Mouse (Mus musculus) limb, embryonic 11.5 days (tissue): ENCODE measurements around the gene Esrrb. TPM values are rescaled to one million over a fixed set of nuclear protein-coding genes. Genes with fewer than 3 reads are reported as not detected.

Experiments used
- ATAC-seq: fragments of 200-750 bp; cut with Nextera tagmentation; 2 replicates; pipeline ENCODE4 v1.8.0; 2017; ENCODE audit warnings: low read depth; ENCODE audit not compliant: insufficient number of reproducible peaks, low FRiP score, low TSS enrichment
- DNase-seq: peaks from one replicate; pipeline ENCODE4 v3.0.0-alpha.2; 2015; ENCODE audit warnings: low spot score
- H3K27ac ChIP-seq: fragments of 300-500 bp; sonication (generic); replicated peaks from 2 replicates; pipeline ENCODE4 v1.5.1; 2014; ENCODE audit warnings: low read depth, mild to moderate bottlenecking, low read length
- H3K27me3 ChIP-seq: fragments of 300-500 bp; sonication (generic); 2 replicates; pipeline ENCODE4 v1.6.1; 2014; ENCODE audit warnings: mild to moderate bottlenecking, low read length, mixed read lengths; ENCODE audit not compliant: control insufficient read depth, insufficient read depth
- H3K36me3 ChIP-seq: fragments of 300-500 bp; sonication (generic); 2 replicates; pipeline ENCODE4 v1.6.1; 2014; ENCODE audit warnings: mild to moderate bottlenecking, low read length, moderate library complexity, mixed read lengths; ENCODE audit not compliant: control insufficient read depth, insufficient read depth
- H3K4me1 ChIP-seq: fragments of 300-500 bp; sonication (generic); 2 replicates; pipeline ENCODE4 v1.6.1; 2014; ENCODE audit warnings: low read length, mixed read lengths; ENCODE audit not compliant: control insufficient read depth, insufficient read depth
- H3K4me2 ChIP-seq: fragments of 300-500 bp; sonication (generic); 2 replicates; pipeline ENCODE4 v1.6.1; 2014; ENCODE audit warnings: low read depth, mild to moderate bottlenecking, moderate library complexity; ENCODE audit not compliant: severe bottlenecking
- H3K4me3 ChIP-seq: fragments of 300-500 bp; sonication (generic); 2 replicates; pipeline ENCODE4 v1.5.1; 2014; ENCODE audit warnings: low read depth, low read length
- H3K9ac ChIP-seq: fragments of 300-500 bp; sonication (generic); 2 replicates; pipeline ENCODE4 v1.6.1; 2014; ENCODE audit warnings: mild to moderate bottlenecking, low read length
- H3K9me3 ChIP-seq: fragments of 300-500 bp; sonication (generic); 2 replicates; pipeline ENCODE4 v1.6.1; 2016; ENCODE audit warnings: low read length; ENCODE audit not compliant: control insufficient read depth
- WGBS: fragments of 180-500 bp; shearing (Covaris S2); extraction: QIAGEN DNeasy Blood & Tissue Kit; methylation state at CpG from one replicate; pipeline ENCODE4 v1.1.7; 2014; 5-methylcytosine and 5-hydroxymethylcytosine counted together
- polyA plus RNA-seq: library from polyadenylated mRNA; unstranded; fragments of >200 nt; fragmentation: Nextera tagmentation; extraction: Ambion mirVana; gene quantifications from 2 replicates; pipeline ENCODE4 v1.2.1, GENCODE M21; 2014

Gene Esrrb
- polyA plus RNA-seq, 1 experiment from 2014 or later, result 0.08 TPM

DNA sequence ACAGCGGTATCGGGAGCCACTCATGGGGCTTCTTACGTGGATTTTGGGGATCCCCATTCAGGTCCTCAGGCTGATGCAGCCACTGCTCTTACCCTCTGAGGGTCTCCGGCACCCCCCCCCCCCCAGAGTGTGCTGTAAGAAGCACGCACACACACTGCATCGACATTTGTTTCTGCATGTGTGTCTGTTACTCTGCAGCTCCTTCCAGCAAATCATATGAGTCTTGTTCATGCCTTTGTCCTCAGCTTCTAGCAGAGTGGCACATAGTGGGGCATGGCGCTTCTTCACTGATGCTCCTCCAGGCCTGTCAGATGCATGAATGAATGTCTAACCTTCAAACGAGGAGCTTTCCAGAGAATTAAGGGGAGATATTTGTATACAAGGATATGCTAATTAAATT lies 11.4 kb upstream of the Esrrb start:
- no peaks in the 10 kb centered on the region for H3K27me3 ChIP-seq
- no peak overlapping the region for H3K27ac ChIP-seq
- DNase-seq, result no peak
- no peaks in the 10 kb centered on the region for H3K36me3 ChIP-seq
- H3K4me1 ChIP-seq, result no peaks in the 10 kb centered on the region
- no peaks in the 10 kb centered on the region for H3K9me3 ChIP-seq
- no peak for ATAC-seq
- H3K9ac ChIP-seq, result no peak overlapping the region
- H3K4me2 ChIP-seq, result no peak overlapping the region
- H3K4me3 ChIP-seq, result no peak overlapping the region
- 73% methylated on average over 8 of the region's 8 CpGs for whole genome bisulfite sequencing

DNA sequence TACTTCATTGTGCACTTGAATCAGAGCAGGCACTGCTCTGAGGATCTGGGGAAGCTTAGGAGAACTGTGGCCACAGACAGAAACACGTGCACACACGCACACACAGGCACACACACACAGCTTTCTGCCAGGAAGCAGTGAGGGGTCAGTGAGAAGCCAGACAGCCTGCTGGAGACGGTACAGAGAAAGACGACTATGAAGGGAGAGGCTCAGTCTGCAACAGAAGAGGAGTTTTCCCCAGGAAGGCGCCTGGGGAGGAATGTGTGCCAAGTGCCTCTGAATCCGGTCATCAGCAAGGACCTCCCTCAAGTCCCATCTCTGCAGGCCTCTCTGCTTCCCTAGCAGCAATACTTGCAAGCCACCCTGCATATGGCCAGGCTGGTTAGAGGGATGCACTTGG lies 1.5 kb upstream of the Esrrb start:
- Histone ChIP-seq H3K9me3 (no peaks in the 10 kb centered on the region), H3K4me2 (no peak overlapping the region), H3K36me3 (no peaks in the 10 kb centered on the region), H3K4me1 (peaks cover 16% of the 10 kb centered on the region), H3K27ac (no peak overlapping the region), H3K9ac (no peak overlapping the region), H3K4me3 (no peak overlapping the region), H3K27me3 (no peaks in the 10 kb centered on the region; the same call in 1 of the 2 replicates)
- DNase-seq (no peak), ATAC-seq (no peak)
- WGBS, result 65% methylated on average over 6 of the region's 6 CpGs

- Histone ChIP-seq H3K36me3 (no peaks in the 10 kb centered on the region), H3K9ac (no peak overlapping the region), H3K9me3 (no peaks in the 10 kb centered on the region), H3K27me3 (no peaks in the 10 kb centered on the region; the same call in 1 of the 2 replicates), H3K4me3 (no peak overlapping the region), H3K27ac (no peak overlapping the region), H3K4me1 (peaks cover 17% of the 10 kb centered on the region), H3K4me2 (no peak overlapping the region)
- ATAC-seq, result no peak
- no peak for DNase-seq
- 83% methylated on average over 8 of the region's 8 CpGs for WGBS
Observed at GRCm38 (mm10) chr12:86359873-86360272, 1.0 kb upstream of the Esrrb start.

GRCm38 (mm10) chr12:86364285-86364684 lies 3.4 kb downstream of the Esrrb start:
- peaks cover 23% of the 10 kb centered on the region for H3K4me1 ChIP-seq
- H3K9ac ChIP-seq, result no peak overlapping the region
- H3K36me3 ChIP-seq, result no peaks in the 10 kb centered on the region
- WGBS, result 13% methylated on average over 5 of the region's 5 CpGs
- no peak overlapping the region for H3K27ac ChIP-seq
- no peak for ATAC-seq
- no peaks in the 10 kb centered on the region for H3K9me3 ChIP-seq
- no peak for DNase-seq
- H3K4me2 ChIP-seq, result no peak overlapping the region
- no peak overlapping the region for H3K4me3 ChIP-seq
- peaks cover 5% of the 10 kb centered on the region; the same call in 1 of the 2 replicates for H3K27me3 ChIP-seq

- ATAC-seq (no peak), DNase-seq (no peak)
- no peaks in the 10 kb centered on the region for H3K9me3 ChIP-seq
- H3K36me3 ChIP-seq, result no peaks in the 10 kb centered on the region
- peaks cover 5% of the 10 kb centered on the region; the same call in 1 of the 2 replicates for H3K27me3 ChIP-seq
- no peak overlapping the region for H3K4me3 ChIP-seq
- no peak overlapping the region for H3K27ac ChIP-seq
- 7% methylated on average over 5 of the region's 5 CpGs for whole genome bisulfite sequencing
- no peak overlapping the region for H3K9ac ChIP-seq
- H3K4me1 ChIP-seq, result peaks cover 21% of the 10 kb centered on the region
- H3K4me2 ChIP-seq, result no peak overlapping the region
Observed at GRCm38 (mm10) chr12:86364756-86365155, 3.8 kb downstream of the Esrrb start.

DNA sequence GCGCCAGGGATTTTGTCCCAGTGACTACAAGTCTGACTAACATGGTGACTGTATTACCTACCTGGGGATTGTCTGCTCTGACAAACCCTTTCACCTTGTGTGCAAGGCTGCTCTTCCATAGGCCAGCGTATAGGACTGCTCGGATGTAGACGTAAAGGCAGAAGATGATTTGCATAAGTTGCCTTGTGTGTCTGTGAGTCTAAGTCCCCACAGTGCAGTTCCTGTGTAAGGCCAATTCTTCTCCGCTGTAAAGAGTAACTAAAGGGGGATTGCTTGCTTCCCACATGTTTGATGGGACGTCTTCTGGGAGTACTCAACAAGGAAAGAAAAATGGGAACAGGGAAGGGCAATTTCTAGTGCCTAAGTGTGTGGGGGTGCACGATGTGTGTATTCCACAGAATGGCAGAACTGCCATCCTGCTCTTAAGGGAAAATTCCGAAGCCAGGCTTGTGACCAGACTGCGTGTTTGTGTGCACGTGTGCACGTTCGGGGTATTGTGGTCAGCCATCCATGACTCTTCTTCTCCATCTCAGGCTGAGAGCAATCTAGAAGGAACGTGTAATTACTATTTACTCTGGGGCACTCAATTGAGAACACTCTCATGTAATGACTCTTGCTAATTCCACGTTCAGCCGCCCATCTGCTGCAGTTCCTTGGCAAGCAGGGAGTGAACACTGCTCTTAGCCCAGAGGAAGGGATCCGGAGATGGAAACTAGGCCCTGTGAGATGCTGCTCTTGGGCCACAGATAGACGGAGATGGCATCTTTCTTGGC lies 9.9 kb downstream of the Esrrb start:
- Histone ChIP-seq H3K36me3 (no peaks in the 10 kb centered on the region), H3K27ac (no peak overlapping the region), H3K9ac (no peak overlapping the region), H3K4me2 (no peak overlapping the region), H3K9me3 (no peaks in the 10 kb centered on the region), H3K4me3 (no peak overlapping the region), H3K4me1 (no peaks in the 10 kb centered on the region), H3K27me3 (0 out of 2 replicates have a peak, but pooled peaks cover 5% of the 10 kb centered on the region)
- DNase-seq, result no peak
- WGBS, result 84% methylated on average over 17 of the region's 17 CpGs
- no peak for ATAC-seq

DNA sequence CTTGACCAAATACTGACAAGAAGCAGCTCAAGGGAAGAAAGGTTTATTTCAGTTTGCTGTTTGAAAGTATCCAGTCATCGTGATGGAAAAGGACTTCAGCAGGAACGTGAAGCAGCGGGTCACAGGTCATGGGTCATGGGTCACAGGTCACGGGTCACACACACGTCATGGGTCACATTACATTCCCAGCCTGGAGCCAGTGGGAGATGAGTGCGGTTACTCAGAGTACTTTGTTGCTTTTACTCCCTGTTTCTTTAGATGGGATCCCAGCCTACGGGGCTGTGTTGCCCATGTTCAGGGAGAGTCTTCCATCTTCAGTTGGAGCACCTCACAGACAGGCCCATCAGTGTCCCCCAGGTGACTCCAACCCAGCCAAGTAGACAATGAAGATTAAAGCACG lies 13.4 kb downstream of the Esrrb start:
- WGBS, result 65% methylated on average over 8 of the region's 8 CpGs
- 0 out of 2 replicates have a peak, but pooled peaks cover 2% of the 10 kb centered on the region for H3K4me1 ChIP-seq
- no peaks in the 10 kb centered on the region for H3K9me3 ChIP-seq
- H3K36me3 ChIP-seq, result no peaks in the 10 kb centered on the region
- H3K9ac ChIP-seq, result no peak overlapping the region
- ATAC-seq (no peak), DNase-seq (no peak)
- H3K27ac ChIP-seq, result no peak overlapping the region
- no peaks in the 10 kb centered on the region for H3K27me3 ChIP-seq
- H3K4me2 ChIP-seq, result no peak overlapping the region
- no peak overlapping the region for H3K4me3 ChIP-seq

DNA sequence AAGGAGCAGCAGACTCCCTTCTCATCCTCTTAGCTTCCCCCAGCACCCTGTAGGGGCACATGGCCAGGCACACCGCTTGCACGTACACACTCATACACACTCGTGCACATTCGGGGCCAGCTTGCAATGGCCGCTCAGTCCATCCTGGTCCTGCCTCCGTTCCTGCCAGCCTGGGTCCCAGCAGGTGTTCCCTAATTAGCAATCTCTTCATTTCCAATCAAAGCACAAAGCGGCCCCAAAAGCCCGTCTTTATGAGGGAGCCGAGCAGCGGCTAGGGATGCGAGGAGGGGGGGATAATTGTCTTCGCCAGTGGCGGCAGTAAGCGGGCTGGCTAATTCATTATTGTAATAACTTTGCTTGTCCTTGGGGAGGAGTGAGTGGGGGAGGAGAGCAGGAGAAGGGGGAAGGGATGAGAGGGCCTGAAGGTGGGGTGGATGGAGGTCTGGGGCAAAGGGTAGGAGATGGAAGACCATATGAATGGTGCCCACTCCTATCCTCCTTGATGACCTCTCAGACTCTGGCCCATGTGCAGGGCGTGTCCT lies 18.8 kb downstream of the Esrrb start:
- Histone ChIP-seq H3K9ac (no peak overlapping the region), H3K9me3 (no peaks in the 10 kb centered on the region), H3K36me3 (no peaks in the 10 kb centered on the region), H3K27ac (no peak overlapping the region; the same call in 1 of the 2 replicates), H3K4me3 (no peak overlapping the region), H3K4me1 (peaks cover 11% of the 10 kb centered on the region; the same call in 1 of the 2 replicates), H3K27me3 (0 out of 2 replicates have a peak, but pooled peaks cover 3% of the 10 kb centered on the region), H3K4me2 (peak overlapping the region; percentile 13; the same call in 1 of the 2 replicates)
- WGBS, result 4% methylated on average over 15 of the region's 15 CpGs
- DNase-seq (peak; percentile 57), ATAC-seq (peak; percentile 53; the same call in 1 of the 2 replicates)
